Mouse (Mus musculus): ENCODE measurements around the gene Ccdc84.

DNA sequence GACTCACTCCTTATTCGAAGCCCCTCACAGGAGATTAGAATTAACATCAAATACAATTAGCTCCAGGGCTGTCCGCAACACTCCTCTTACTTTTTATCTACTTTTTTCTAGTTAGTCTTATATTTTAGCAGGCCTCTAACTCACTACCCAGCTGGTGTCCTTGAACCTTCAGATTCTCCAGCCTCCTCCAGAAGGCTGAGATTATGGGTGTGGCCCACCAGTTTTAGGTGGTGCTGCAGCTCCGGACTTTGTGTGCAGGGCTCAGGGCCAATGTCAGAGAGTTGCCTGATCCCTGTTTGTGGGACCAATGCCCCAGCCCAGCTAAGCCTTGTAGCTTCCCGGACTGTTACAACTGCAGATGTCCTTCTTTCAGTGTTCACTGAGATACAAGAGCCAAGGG, 5.2 kb upstream of the Ccdc84 start:
- TF ChIP-seq CTCF (IDR thresholded peaks at IDR 0.05; ENCODE audit: extremely low read depth, insufficient read depth, low read length) (no peak), POLR2A (IDR thresholded peaks at IDR 0.05; ENCODE audit: extremely low read depth, insufficient read depth, low read length) (no peak)
